Mouse (Mus musculus): ENCODE measurements at regions not wholly inside any gene's neighbourhood (a gene's known extent, or its start where the extent isn't known, plus 50 kb on each side); places are given as distances from the start of the nearest gene placed in this dataset.

- TF ChIP-seq CTCF (IDR thresholded peaks at IDR 0.05; ENCODE audit: extremely low read depth, insufficient read length, insufficient replicate concordance, low read depth, low read length) (no peak), POLR2A (IDR thresholded peaks at IDR 0.05; ENCODE audit: low read depth, low read length) (no peak)
These were observed 83.7 kb upstream of the Ppp2r5a start for GRCm38 (mm10) chr1:191486766-191487165.

Data from small intestine, adult 2 months (tissue).